Mouse (Mus musculus): Measurements from ENCODE around the gene Ehd1. TPM values are rescaled to one million over a fixed set of nuclear protein-coding genes. Genes with fewer than 3 reads are reported as not detected.
"Not testable (repeated sequence)": the region's sequence is repeated elsewhere in the genome, so short reads cannot be mapped to it uniquely, and the experiment has no call there.

Ehd1 gene
- polyA plus RNA-seq, 3 experiments from 2014 or later, result 10.8 to 36.2 (median 11.4) TPM

DNA sequence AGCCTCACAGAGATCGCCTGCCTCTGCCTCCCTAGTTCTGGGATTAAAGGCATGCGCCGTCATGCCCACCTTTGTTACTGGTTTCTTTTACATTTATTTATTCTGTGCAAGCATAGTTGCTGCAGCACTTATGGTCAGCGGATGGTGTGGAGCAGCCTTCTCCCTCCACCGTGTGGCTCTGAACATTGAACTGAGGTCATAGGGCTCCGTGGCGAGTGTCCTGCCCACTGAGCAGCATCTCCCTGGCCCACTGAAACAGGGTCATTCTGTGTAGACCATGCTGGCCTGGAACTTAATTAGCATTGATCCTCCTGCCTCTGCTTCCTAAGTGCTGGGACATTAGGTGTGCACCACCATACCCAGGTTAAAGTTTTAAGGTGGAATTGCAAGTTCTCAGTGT lies 4.0 kb downstream of the Ehd1 start:
- no peak for ATAC-seq

DNA sequence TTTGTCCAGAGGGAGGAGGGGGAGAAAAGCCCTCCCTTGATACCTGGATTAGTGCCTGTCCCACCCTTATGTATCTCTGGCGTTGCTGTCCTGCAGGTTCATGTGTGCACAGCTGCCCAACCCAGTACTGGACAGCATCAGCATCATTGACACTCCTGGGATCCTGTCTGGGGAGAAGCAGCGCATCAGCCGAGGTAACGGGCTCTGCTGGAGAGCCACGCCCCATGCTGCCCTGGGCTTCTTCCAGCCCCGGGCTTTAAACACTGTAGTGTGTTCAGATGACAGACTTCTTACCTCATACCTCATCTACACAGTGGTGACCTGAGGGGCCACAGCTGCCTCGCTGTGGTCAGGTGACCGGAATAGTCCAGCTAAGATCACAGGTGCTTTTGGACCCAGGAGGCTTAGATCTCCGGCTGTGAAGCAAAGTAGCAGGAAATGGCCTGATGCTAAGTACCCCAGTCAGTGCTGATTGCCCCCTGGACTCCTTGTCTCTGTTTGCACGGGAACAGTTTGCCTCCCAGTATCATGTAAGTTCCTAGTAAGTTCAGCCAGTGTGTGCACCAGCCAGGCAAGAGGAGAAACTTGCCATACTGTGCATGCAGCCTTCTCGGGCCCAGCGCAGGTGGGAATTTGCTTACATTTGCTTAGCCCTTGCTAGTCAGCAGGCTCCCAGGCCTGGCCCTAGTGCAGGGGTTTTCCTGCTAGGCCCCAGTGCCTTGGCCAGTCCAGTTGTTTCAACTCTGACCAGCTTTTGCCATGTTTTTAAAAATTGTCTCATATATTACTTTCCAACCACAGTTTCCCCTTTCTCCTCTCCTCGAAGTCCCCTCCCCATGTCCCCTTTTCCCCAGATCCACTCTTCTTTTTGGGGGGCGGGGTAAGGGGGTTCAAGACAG lies 4.8 kb downstream of the Ehd1 start:
- no peak for ATAC-seq

DNA sequence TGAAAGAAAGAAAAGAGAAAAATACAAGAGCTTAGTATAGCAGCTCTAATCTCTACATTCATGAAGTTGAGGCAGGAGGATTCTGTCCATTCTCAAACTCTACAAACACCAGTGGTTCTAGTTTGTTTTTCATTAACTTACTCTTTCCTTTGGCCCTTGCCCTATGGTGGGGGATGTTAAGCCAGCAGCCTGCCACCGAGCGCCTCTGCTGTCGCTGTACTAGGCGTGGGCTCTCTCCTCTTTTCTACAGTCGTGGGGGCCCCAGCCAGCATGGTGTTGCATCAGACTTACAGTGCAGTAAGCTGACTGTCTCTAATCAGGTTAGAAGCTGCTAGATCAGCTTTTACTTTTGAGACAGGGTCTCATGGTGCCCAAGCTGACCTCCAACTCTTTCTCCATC lies 6.5 kb downstream of the Ehd1 start:
- no peak for ATAC-seq

DNA sequence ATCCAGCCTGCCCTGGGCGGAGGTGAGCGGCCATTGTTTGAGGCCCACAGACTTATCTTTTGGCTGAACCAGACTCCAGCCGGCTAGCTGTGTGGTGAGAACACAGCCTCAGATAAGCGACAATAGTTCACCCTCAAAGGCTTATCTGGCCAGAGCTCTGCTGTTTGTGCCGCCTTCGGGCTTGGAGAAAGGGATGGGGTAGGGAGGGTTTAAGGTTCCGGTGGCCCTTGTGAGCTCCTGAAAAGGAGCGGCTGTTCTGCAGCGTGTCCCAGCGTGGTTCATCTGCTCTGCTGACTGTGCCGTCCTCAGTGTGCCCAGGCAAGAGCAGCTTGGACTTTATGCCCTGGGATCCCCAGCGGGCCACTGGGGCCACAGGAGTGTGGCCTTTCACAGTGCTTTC lies 8.0 kb downstream of the Ehd1 start:
- ATAC-seq, result no peak

DNA sequence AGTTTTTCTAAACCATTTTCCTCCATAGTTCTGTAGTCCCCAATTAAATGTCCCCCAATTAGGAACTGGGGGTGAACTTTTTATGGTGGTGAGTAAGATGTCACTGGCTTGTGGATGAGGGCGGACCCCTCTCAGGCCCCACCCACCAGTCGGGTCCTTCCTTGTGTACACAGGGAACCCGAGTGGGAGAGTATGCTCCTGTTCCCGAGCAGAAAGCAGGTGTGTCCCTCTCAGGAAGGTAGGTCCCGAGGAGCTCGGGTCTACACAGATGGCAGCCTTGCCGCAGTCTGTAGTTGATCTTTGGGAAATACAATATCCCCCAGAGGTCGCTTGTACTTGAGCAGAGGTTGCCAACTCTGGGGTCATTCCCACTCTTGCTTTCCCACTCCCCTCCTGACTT lies 8.7 kb downstream of the Ehd1 start:
- no peak for ATAC-seq

DNA sequence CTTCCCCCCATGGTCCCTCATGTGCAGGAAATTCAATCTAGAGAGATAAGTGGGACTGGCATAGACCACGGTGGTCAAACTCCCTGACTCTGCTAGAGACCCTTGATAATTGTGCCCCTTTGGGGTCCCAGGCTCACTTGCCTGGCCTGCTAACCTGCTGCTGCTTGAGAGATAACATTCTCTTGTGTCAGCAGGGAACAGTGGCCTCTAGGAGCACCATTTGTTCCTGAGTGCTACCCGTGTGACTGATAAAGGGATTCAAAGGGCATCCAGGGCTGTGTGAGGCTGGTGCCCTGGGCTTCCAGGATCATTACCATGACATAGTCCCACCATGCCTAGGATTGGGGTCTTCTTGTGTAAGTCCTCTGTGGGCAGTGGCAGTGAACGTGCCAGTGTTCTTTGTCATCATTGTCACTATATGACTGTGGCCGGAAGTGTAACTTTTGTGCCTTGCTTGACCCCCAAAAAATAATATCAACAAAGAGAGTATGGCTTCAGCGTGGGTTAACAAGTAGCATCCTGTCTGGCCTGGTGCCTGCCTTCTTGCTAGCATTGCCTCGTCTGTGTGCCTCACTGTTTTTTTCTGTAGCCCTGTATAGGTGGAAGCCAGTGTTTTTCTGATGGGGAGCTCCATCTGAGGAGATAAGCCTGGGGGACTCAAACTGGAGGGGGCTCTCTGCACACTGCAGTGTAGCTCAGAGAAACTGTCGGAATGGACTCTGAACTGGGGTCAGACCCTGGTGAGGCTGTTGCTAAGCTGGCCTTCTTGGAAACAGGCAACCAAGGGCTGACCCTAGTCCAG lies 9.3 kb downstream of the Ehd1 start:
- ATAC-seq, result no peak

DNA sequence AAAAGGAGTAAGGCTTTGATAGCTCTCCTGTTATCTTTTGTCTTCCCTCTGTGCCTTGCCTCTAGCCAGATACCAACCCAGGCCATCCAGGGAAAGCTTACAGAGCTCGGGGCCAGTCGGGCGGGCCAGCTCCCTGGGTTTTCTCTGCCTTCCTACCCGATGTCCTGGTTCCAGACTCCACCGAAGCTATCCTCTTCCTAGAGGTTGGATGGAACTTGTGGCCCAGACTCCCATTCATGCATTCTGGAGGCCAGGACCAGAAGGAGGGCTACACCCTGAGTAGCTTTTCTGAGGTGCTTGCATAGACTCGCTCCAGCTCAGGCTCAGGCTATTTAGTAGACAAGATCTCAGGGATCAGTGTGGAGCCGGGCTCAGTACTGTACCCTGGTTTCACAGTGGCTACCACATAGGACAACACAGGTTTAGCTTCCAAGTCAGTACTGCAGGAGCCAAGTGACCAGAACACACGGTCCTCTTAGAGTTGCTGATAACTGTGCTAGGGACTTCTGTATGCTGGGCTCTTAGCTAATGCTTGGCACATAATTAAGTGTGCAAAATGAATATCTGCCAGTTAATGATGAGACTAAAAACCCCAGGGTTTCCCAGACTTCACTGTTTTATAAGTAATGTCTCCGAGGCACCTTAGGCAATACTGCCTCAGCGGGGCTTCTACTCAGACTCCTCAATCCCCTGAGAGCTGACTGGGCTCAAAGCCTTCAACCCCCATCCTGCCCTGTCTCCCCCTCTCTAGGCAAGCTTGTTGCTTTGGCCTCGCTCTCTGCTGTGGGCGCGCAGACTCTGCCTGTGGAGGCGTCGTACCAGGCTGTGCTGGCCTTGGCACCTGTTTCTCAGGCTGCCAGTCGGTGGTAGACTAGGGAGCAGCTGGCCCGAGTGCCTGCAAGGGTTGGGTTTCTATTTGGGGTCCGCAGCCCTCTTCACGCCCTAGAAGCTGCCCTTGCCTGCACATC lies 10.2 kb downstream of the Ehd1 start:
- ATAC-seq, result no peak

DNA sequence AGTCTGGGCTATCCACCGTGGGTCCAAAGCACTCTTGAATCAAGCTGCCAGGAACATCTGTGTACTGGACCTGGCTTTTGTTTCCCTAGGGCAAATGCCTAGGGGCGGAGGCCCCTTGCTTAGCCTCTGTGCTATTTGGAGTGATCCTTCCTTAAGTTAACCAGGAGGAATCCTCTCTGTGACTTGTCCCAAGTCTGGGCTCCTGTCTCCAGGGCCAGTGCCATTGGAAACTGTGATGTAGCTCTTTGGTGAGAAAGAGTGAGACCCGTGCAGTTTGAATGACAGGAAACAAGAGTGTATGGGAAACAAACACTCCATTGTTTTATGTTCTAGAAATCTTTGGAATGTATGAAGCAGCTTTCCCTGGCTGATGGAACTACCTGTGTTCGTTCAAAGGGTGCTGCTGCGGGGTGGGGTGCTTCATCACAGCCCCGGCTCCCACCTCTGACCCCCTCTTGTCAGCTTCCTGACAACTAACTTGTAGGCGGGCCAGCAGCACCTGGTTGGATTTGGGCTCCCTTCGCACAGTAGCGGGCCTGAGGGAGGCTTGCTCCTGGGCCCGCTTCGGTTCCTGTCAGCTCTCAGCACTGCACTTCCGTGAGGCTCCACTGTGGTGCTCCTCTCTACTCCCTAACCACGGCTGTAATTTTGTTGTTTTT lies 11.8 kb downstream of the Ehd1 start:
- no peak for ATAC-seq

DNA sequence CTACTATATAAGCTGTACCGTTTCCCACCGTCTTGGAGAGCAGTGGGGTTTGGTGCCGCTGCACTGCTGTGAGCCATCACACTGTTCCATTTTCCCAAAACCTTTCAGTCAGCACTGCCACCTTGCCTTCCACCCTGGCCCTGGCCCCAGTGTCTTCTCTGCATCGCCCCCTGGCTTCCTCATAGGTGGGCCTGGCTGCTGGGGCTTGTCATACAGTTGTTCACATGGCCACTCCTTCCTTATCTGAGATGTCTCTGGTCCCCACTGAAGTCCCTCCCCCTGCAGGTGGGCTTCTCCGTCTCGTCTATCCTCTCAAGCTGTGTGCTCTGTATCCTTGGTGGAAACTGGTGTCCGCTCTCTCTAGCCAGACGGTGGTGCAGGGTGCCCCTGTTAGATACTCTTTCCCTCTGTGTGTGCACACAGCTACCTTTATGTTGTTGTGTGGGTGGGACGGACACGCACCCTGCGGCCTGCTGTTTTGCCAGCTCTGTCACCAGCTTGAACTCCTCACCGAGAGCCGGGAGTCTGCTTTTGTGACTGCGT lies 13.2 kb downstream of the Ehd1 start:
- ATAC-seq, result no peak

DNA sequence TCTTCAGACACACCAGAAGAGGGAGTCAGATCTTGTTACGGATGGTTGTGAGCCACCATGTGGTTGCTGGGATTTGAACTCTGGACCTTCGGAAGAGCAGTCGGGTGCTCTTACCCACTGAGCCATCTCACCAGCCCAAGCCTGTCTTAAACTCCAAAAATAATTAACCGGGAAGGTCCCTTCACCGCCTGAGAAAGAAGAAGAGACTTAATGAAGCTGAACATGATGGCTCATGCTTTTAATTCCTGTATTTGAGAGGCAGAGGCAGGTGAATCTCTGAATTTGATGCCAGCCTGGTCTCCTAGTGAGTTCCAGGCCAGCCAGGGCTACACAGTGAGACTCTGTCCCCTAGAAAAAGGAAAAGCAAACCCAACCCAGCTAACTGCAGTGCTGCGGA lies 14.2 kb downstream of the Ehd1 start:
- ATAC-seq, result not testable (repeated sequence)

DNA sequence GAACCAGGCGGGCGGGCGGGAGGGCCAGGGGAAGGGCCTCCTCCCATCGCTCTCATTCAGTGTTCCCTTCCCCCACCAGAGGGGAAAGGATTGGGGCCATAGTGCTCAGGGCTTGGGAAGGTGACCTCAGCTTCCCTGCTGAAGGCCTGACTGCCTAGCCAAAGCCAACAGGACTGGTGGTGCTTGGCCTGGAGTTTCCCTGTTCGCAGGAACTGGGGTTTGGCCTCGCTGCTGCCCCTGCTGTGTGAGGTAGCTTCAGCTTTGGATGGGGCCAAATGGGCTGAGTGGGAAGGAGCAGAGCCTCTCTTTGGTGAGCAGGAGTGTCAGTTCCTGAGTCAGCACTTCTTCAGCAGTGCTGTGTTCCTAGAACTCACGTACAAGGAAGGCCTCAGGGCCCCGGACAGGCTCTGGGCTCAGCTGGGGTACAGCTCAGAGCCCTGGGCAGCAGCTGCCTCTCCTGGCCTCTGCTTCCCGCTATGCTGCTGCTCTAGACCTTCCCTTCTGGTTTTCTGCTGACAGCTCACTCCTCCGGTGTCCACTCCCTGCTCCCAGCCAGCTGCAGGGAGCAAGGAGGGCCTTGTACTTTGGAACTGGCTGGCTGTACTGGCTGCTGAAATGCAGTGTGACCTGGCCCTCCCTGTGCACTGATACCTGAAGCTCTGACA lies 14.7 kb downstream of the Ehd1 start:
- no peak for ATAC-seq

DNA sequence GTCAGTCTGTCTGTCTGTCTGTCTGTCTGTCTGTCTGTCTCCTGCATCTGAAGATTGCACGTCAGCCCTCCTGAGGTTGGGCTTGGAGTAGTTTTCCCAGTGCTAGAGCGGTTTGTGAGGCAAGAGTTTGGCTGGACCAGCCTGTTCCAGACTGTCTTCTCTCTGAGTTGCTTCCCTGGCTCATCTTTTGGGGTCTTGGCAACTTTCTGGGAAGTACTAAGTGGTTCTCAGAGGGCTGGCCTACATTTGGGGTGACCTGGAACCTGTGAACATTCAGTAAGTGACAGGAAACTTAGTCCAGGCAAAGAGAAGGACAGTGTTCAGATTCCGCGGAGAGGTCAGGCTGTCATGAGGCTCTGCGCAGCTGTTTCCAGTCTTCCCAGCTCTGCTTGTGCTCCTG lies 15.7 kb downstream of the Ehd1 start:
- ATAC-seq, result no peak

DNA sequence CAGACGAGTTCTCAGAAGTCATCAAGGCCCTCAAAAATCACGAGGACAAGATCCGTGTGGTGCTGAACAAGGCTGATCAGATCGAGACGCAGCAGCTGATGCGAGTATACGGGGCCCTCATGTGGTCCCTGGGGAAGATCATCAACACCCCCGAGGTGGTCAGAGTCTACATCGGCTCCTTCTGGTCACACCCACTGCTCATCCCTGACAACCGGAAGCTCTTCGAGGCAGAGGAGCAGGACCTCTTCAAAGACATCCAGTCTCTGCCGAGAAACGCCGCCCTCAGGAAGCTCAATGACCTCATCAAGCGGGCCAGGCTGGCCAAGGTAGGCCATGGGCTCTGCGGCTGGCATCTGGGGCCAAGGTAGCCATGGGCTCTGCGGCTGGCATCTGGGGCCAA lies 17.8 kb downstream of the Ehd1 start:
- ATAC-seq, result no peak

DNA sequence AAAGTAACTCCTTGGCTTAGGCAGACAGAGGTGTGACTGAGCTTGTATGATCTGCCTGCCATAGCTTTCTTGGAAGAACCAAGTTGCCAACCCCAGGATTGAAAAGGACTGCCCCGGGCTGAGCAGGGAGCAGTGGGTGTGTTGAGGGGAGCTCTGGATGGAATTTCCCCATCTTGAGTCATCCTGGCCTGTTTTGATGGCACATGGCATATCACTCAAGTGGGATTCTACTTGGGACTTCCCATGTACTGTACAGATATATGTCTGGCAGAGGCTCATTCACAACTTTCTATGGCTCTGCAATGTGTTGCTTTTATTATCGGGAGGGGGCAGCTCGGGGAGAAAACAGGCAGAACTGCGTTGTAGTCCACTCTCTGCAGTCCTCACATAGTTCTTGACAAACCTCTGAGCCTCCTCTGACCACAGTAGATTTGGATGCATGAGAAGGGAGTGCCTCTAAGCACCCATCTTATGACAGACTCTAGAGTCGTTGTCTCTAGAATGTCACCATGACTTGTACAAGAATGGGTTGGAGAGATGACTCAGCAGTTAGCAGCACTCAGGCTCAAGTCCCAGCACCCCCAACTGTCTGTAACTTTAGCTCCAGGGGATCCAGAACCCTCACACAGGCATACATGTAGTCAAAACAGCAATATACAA lies 20.2 kb downstream of the Ehd1 start:
- no peak for ATAC-seq

DNA sequence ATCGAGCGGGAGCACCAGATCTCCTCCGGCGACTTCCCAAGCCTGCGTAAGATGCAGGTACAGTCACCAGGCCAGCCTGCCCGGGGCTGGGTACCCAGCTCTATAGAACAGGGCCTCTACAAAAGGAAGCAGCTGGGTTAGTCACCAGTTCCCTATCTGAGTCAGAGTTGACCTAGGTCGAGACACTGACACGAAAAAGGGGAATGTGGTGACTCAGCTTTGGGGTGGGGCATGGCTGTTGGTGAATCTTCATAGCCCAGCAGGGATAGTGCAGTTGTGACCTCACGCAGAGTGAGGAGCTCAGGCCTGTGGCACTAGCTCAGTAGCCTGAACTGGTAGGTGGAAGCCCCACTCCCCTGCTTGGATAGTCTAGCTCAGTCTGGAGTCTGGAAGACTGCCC lies 21.1 kb downstream of the Ehd1 start:
- ATAC-seq, result peak; percentile 54

DNA sequence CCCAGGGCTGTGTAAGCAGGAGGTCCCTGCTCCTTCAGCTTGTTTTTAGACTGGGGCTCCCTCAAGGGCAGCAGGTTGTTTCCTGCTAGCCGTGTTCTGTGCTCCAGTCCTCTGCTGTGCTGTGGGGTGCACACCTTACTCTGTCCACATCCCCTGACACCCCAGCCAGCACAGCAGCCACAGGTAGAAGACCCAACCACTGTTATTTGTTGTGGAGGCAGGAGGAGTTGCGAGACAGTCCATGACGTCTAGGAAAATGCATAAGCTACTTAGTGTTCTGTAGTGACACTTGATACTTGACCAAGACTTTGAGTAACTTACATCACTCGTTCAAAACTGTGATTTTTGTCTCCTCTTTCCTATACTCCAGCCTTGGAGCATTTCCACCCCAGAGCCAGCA lies 22.5 kb downstream of the Ehd1 start:
- no peak for ATAC-seq

DNA sequence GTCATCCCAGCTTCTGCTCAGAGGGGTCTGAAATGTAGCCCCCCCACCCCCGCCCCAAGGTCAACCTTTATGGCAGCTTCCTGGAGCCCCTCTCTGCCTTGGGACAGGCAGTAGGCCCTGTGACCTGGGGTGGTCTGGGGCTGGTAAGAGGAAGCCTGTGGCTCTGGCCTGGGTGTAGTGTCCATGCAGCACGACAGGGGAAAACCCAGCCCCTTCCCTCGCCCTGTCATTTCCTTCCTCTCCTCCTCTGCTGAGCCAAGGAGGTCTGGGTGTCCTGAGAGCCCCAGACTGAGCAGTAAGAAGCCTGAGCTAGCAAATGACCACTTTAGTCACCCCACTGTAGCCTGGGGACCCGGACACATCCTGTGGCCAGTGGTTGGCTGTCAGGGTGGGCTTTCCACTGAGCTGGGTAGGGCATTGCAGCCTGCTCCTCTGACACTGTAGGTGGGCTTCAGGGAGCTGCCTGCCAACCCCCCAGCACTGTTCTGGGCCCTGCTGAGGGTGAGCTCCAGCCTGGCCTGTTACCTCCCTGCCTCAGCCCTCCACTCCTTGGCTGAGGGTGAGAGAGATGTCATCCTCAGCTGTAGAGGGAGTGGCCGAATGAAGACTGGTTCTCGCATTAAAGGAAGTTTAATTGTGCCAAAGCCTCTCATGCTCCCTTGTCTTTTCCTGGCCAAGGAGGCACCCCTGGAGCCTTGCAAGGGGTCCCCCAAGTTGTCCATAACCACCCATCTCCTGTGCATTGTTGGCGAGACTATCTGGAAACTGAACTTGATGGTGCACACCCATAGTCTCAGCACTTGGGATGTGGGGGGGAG lies 23.1 kb downstream of the Ehd1 start:
- no peak for ATAC-seq

DNA sequence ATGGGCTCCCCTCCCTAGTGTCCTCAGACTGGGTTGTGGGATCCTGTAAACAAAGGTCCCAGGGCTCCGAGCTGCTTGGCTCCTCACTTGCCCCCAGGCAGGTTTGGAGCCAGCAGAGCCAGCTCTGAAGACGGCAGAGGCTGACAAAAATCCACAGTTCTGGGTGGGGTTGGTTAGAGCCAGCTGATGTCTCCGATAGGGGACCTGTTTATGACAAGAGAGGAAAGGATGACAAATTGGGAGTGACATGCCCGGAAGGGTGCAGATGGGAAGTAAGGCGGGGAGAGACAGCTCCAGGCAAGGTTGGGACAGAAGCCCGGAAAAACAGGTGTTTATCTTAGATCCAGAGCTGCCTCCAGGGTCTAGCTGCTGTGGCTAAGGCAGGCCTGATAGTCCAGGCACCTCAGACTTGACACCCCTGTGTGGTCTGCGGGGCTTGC lies 23.9 kb downstream of the Ehd1 start:
- ATAC-seq, result no peak

DNA sequence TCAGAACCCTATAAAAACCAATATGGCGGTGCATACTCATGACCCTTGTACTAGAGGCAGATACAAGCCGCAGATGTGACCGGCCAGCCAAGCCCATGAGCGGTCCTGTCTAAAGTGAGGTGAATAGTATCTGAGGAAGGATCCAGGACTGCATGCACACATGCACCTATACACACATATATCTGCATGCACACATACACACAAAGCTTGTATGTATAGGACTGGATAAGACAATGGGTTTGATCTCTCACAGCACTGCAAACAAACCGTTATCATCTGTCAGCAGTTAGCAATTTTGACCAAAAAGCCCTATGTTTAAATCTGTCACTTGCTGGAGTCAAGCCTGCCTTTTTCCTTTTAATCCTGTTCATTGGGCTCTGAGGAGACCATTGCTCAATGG lies 25.6 kb downstream of the Ehd1 start:
- ATAC-seq, result no peak

DNA sequence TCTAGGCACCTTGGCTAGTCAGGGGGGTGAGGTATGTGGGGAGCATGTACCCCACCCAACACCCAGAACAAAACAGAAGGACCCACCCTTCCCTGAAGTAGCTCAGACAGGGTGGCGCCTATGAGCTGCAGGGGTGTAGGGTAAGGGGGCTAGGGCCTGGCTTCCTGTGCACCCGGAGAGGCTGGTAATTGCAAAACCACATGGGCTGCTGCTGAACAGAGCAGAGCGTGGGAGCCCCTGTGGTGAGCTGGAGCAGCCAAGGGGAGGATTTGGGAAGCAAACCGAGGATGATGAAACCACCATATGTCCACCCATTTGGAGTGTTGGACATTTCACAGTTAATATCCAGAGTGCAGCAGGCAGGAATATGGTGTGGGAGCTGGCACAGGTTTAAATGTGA lies 26.0 kb downstream of the Ehd1 start:
- ATAC-seq, result no peak

Measured in inflammation-experienced regulatory T-cells, adult 6 months (primary cell).